Mouse (Mus musculus): ENCODE measurements around the gene Srebf2. TPM values are rescaled to one million over a fixed set of nuclear protein-coding genes. Genes with fewer than 3 reads are reported as not detected.
A peak's percentile ranks its signal among the peaks of the same experiment; 100 is the strongest.

The Srebf2 gene
- polyA plus RNA-seq, 1 experiment from 2014 or later, result 84.6 TPM

- in situ Hi-C loops (cut with MboI; ENCODE audit: low pct_unique_long_range_greater_than_20kb), result no loop called here
- no peak for DNase-seq (ENCODE audit: low read depth, low spot score)
Observed at GRCm38 (mm10) chr15:82152435-82152834, 5.5 kb downstream of the Srebf2 start.

GRCm38 (mm10) chr15:82156298-82156697, 9.3 kb downstream of the Srebf2 start:
- ATAC-seq (no peak), DNase-seq (ENCODE audit: low read depth, low spot score) (no peak)
- ChIA-PET POLR2A (no interaction called here), CTCF (interaction anchor here (1.6 kb wide), 1 partner anchor 17 kb away, joined by 3 read pairs; no protein-coding TSS in a partner anchor)
- in situ Hi-C loops (cut with MboI; ENCODE audit: low pct_unique_long_range_greater_than_20kb), result no loop called here
- no peak for TF ChIP-seq CTCF (IDR thresholded peaks at IDR 0.05)
- H3K27me3 ChIP-seq, result no peaks in the 10 kb centered on the region

More at GRCm38 (mm10) chr15:82152435-82152834, 5.5 kb downstream of the Srebf2 start:
- no peaks in the 10 kb centered on the region for H3K27me3 ChIP-seq
- TF ChIP-seq CTCF (IDR thresholded peaks at IDR 0.05), result no peak
- CTCF ChIA-PET, result interaction anchor here (1.5 kb wide), 1 partner anchor 14 kb away, joined by 4 read pairs; no protein-coding TSS in a partner anchor
- no peak for ATAC-seq
- POLR2A ChIA-PET, result no interaction called here

- CTCF ChIA-PET, result interaction anchor here (0.9 to 1.6 kb wide), 2 partner anchors 12 to 18 kb away, joined by 3 to 4 read pairs; no protein-coding TSS in a partner anchor
- in situ Hi-C loops (cut with MboI; ENCODE audit: low pct_unique_long_range_greater_than_20kb), result no loop called here
- POLR2A ChIA-PET, result no interaction called here
- ATAC-seq (no peak), DNase-seq (ENCODE audit: low read depth, low spot score) (no peak)
- no peaks in the 10 kb centered on the region for H3K27me3 ChIP-seq
- no peak for TF ChIP-seq CTCF (IDR thresholded peaks at IDR 0.05)
Observed at GRCm38 (mm10) chr15:82156902-82157301, 9.9 kb downstream of the Srebf2 start.

- TF ChIP-seq CTCF (IDR thresholded peaks at IDR 0.05), result no peak
- POLR2A ChIA-PET, result no interaction called here
- DNase-seq (ENCODE audit: low read depth, low spot score) (no peak), ATAC-seq (no peak)
- in situ Hi-C loops (cut with MboI; ENCODE audit: low pct_unique_long_range_greater_than_20kb), result no loop called here
- CTCF ChIA-PET, result no interaction called here
- no peaks in the 10 kb centered on the region for H3K27me3 ChIP-seq
Observed at GRCm38 (mm10) chr15:82158243-82159035, 11.5 kb downstream of the Srebf2 start.

- ATAC-seq (no peak), DNase-seq (ENCODE audit: low read depth, low spot score) (no peak)
- ChIA-PET CTCF (interaction anchor here (1.3 kb wide), 1 partner anchor 78 kb away, joined by 3 read pairs; no protein-coding TSS in a partner anchor), POLR2A (no interaction called here)
- no peaks in the 10 kb centered on the region for H3K27me3 ChIP-seq
- in situ Hi-C loops (cut with MboI; ENCODE audit: low pct_unique_long_range_greater_than_20kb), result no loop called here
- TF ChIP-seq CTCF (IDR thresholded peaks at IDR 0.05), result no peak
Observed at GRCm38 (mm10) chr15:82159471-82159870, 12.5 kb downstream of the Srebf2 start.

GRCm38 (mm10) chr15:82160731-82161640, 14.0 kb downstream of the Srebf2 start:
- in situ Hi-C loops (cut with MboI; ENCODE audit: low pct_unique_long_range_greater_than_20kb), result no loop called here
- DNase-seq (ENCODE audit: low read depth, low spot score) (no peak), ATAC-seq (peak; percentile 23)
- ChIA-PET POLR2A (interaction anchor here (0.6 kb wide), 1 partner anchor 9 kb away, joined by 6 read pairs; no protein-coding TSS in a partner anchor), CTCF (interaction anchor here (0.9 to 1.3 kb wide), 3 partner anchors 20 to 76 kb away, joined by 3 read pairs; no protein-coding TSS in a partner anchor)
- H3K27me3 ChIP-seq, result no peaks in the 10 kb centered on the region
- no peak for TF ChIP-seq CTCF (IDR thresholded peaks at IDR 0.05)

- POLR2A ChIA-PET, result no interaction called here
- in situ Hi-C loops (cut with MboI; ENCODE audit: low pct_unique_long_range_greater_than_20kb), result no loop called here
- DNase-seq (ENCODE audit: low read depth, low spot score), result no peak
- TF ChIP-seq CTCF (IDR thresholded peaks at IDR 0.05), result no peak
- ATAC-seq, result no peak
- no peaks in the 10 kb centered on the region for H3K27me3 ChIP-seq
- CTCF ChIA-PET, result interaction anchor here (0.5 to 1.3 kb wide), 2 partner anchors 19 to 126 kb away, joined by 3 read pairs; no protein-coding TSS in a partner anchor
Observed at GRCm38 (mm10) chr15:82161965-82162600, 15.1 kb downstream of the Srebf2 start.

- H3K27me3 ChIP-seq, result no peaks in the 10 kb centered on the region
- TF ChIP-seq CTCF (IDR thresholded peaks at IDR 0.05), result no peak
- ChIA-PET POLR2A (no interaction called here), CTCF (interaction anchor here (0.8 to 2.5 kb wide), 5 partner anchors 17 to 26 kb away, joined by 3 to 8 read pairs (median 3); partner anchors contain the start of gene Srebf2)
- DNase-seq (ENCODE audit: low read depth, low spot score) (no peak), ATAC-seq (no peak)
- in situ Hi-C loops (cut with MboI; ENCODE audit: low pct_unique_long_range_greater_than_20kb), result no loop called here
Observed at GRCm38 (mm10) chr15:82163356-82164060, 16.5 kb downstream of the Srebf2 start.

- ChIA-PET POLR2A (no interaction called here), CTCF (interaction anchor here (0.8 to 2.5 kb wide), 9 partner anchors 14 to 147 kb away, joined by 3 to 8 read pairs (median 4); partner anchors contain the start of genes Cenpm and Srebf2)
- TF ChIP-seq CTCF (IDR thresholded peaks at IDR 0.05), result no peak
- ATAC-seq, result no peak
- DNase-seq (ENCODE audit: low read depth, low spot score), result no peak
- H3K27me3 ChIP-seq, result no peaks in the 10 kb centered on the region
- in situ Hi-C loops (cut with MboI; ENCODE audit: low pct_unique_long_range_greater_than_20kb), result no loop called here
Observed at GRCm38 (mm10) chr15:82164061-82164399, 17.0 kb downstream of the Srebf2 start.
